Comparison of ENCODE assay signal across 15 mouse cellular contexts in the genomic region with DNA sequence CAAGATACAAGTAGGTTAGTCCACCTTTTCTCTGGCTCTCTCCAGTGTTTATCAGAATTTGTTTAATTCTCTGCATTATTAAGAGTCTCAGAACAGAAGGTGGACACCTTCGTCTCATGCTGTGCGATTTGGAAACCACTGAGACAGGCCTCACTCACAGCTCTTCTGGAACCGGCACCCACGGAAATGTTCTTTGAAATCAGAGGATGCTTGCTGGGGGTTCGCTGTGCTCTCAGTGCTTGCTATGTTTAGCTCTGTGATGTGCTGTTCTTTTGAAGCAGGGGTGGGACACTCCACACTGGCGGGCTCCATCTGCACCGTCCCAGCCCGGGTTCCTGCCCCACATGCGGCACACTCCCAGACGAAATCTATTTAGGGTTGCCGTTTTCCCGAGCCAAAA.
DNase-seq lines count a peak whose midpoint lies in the region; ATAC-seq lines count a peak whose summit lies in the region.
"Had no signal": no experiment of that assay in that cellular context is flagged by ENCODE, and none has a peak within 500 bp of the region (broad histone marks: within the 10 kb centered on the region; RNA-seq: fewer than 3 reads in every experiment).

No protein-coding gene starts in this region.

- intact Hi-C loops in gastrocnemius, postnatal 14 days (cut with DNase I; ENCODE audit: low total_unique reads): no loop called here

- no peak for ATAC-seq in CD4-positive, CD25-positive, alpha-beta regulatory T cell, adult 4 months
- ATAC-seq: forebrain, embryonic 16.5 days; hindbrain, embryonic 16.5 days had no signal

- DNase-seq in CD4-positive, CD25-positive, alpha-beta regulatory T cell, adult 2 months (ENCODE audit: low read depth, low spot score): peak; percentile 16
- peak; percentile 41 to 42 for DNase-seq in right cerebral cortex, adult 2 months (ENCODE audit: low spot score in 2 of 2)
- DNase-seq in right cerebral cortex, postnatal 4 days: no peak
- DNase-seq in layer of hippocampus, postnatal 36 days: peak; percentile 63 to 66
- DNase-seq in thymus, postnatal 4 days: peak; percentile 62
- no peak for DNase-seq in gastrocnemius, postnatal 14 days
- DNase-seq in MN1 (ENCODE audit: low spot score): no peak
- DNase-seq: adrenal gland, adult 2 months; embryo, embryonic 11 days; heart, adult 18-20 months; kidney, adult 2 months; kidney, postnatal 4 days had no signal

Comparison
In these comparisons a context has a peak if more than half of its experiments do, and no peak if none do; other contexts are left out.
1. DNase-seq: peak in CD4-positive, CD25-positive, alpha-beta regulatory T cell, adult 2 months (single experiment), right cerebral cortex, adult 2 months (2 of 2), layer of hippocampus, postnatal 36 days (2 of 2) and thymus, postnatal 4 days (single experiment); none in right cerebral cortex, postnatal 4 days (single experiment), gastrocnemius, postnatal 14 days (single experiment) and MN1 (single experiment).